Mouse (Mus musculus) stomach, postnatal 0 days (tissue): ENCODE results near the gene Enox1.

Experiments
- CTCF ChIP-seq: IDR thresholded peaks from 2 replicates; pipeline ENCODE4 v1.5.1; 2016; ENCODE audit warnings: antibody characterized with exemption, low read depth, mild to moderate bottlenecking, moderate library complexity
- EP300 ChIP-seq: optimal IDR thresholded peaks from 2 replicates; pipeline ENCODE3; 2016; ENCODE audit warnings: antibody characterized with exemption

DNA sequence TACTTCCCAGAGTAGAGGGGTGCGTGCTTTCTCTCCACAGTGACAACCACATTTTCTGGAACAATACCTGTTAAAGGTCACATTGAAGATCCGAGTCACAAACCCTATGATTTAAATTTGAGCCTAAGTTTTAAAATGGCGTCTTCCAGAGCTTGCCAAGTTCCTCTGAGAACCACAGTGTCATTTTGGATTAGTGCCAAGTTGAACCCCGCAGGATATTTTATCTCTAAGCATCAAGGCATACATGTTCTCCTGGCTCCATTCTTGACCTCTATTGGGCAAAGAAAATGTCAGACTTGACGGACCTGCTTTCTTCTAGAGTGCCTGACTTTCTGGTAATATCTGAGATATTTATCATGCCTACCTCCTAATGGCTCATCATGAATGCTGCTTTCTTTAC, 282.9 kb downstream of the Enox1 start:
- no peak for TF ChIP-seq EP300
- no peak for TF ChIP-seq CTCF
